Mouse (Mus musculus): Measurements from ENCODE around the gene Rap2b. TPM values are rescaled to one million over a fixed set of nuclear protein-coding genes. Genes with fewer than 3 reads are reported as not detected.

Rap2b gene
- polyA plus RNA-seq (2017; shearing (Covaris generic)), result 5.3 TPM

DNA sequence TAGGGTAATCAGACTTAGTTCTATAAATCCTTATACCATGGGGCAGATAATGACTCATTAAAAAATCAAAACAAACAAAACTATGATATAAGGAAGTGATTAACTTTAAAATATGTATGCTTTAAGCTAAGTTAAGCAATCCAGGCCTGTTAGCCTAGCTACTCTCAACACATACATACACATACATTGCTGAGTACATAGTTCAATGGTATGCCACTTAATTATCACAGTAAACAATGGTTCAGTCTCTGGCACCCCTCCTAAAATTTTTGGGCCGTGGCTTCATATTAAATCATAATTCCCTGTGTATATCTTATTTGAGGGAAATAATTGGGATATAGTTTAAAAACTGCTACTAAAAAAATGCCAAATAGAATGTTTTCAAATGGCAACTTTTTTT lies at the start of gene Rap2b:
Gene Rap2b (plus strand): TSS at position 301 of the 400 bp plus-strand sequence.

DNA sequence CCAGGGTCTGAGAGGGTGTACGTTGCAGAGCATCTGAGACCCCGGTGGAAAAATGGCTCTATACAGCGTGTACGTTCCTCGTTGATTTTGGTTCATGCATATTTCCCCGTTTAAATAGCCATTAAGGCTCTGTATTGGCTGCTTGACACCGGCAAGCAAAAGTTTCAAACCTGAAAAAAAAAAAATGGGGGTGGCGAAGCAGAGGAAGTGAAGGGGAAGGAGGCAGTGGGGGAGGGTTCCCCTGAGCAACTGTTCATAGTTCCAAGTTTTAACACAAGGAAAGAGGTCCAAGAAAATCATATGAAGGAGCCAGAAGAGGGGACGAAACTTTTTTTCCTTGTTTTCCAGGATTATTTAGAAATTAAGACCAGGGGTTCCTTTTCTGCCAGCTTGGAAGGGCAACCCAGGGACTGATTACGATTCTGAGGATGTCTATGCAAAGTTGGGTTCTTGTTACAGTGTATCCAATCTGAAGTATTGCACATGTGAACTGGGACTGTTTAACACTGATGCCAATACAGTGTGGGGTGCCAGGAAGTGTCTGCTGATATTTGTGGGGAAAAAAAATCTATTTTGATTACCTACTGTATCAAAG lies 4.4 kb downstream of the Rap2b start, which contains the start of gene B430305J03Rik:
Gene B430305J03Rik (minus strand): TSS at position 173 of the 595 bp plus-strand sequence.

Other genes starting within 250 kb of the Rap2b start
- gene B430305J03Rik, start 4.3 kb downstream of the Rap2b start, polyA plus RNA-seq (2017; shearing (Covaris generic)), result 0.50 TPM

Data from CD4-positive, CD25-positive, alpha-beta regulatory T cell (primary cell).